Mouse (Mus musculus) liver, embryonic 14.5 days (tissue): ENCODE data around the gene Lrrn2. TPM values are rescaled to one million over a fixed set of nuclear protein-coding genes. Genes with fewer than 3 reads are reported as not detected.

Source experiments
- ATAC-seq: fragments of 200-750 bp; cut with Nextera tagmentation; 2 replicates; pipeline ENCODE4 v1.8.0; 2017; ENCODE audit warnings: moderate number of reproducible peaks, mild to moderate bottlenecking, moderate library complexity; ENCODE audit not compliant: insufficient read depth
- DNase-seq, 3 experiments: peaks; one replicate each; pipeline ENCODE4 v3.0.0-alpha.2; 2012 to 2013; ENCODE audit warnings: low read depth in 3 of 3, low spot score in 3 of 3
- H3K27ac ChIP-seq: fragments of 300-500 bp; sonication (generic); 2 replicates; pipeline ENCODE4 v1.5.1; 2014; ENCODE audit warnings: moderate library complexity, mild to moderate bottlenecking, control low read depth, inconsistent platforms
- H3K27me3 ChIP-seq: fragments of 300-500 bp; sonication (generic); 2 replicates; pipeline ENCODE4 v1.6.1; 2014; ENCODE audit warnings: mild to moderate bottlenecking, low read length, moderate library complexity; ENCODE audit not compliant: control insufficient read depth, insufficient read depth
- H3K36me3 ChIP-seq: fragments of 300-500 bp; sonication (generic); replicated peaks from 2 replicates; pipeline ENCODE4 v1.6.1; 2014; ENCODE audit warnings: low read depth; ENCODE audit not compliant: control insufficient read depth, insufficient read depth
- H3K4me1 ChIP-seq, 2 experiments: fragments of 200-500 bp in 1 of 2; fragments of 300-500 bp in 1 of 2; sonication (generic) in 1 of 2; replicated peaks; 2 replicates each; pipeline ENCODE4 v1.6.1; 2012 to 2014; ENCODE audit warnings: antibody characterized with exemption in 1 of 2, inconsistent platforms in 1 of 2, low read length in 1 of 2; ENCODE audit not compliant: control insufficient read depth in 2 of 2, insufficient read depth in 2 of 2
- H3K4me2 ChIP-seq: fragments of 300-500 bp; sonication (generic); 2 replicates; pipeline ENCODE4 v1.6.1; 2014; ENCODE audit warnings: low read depth, mild to moderate bottlenecking, control low read depth, moderate library complexity
- H3K4me3 ChIP-seq, 2 experiments: fragments of 200-500 bp in 1 of 2; fragments of 300-500 bp in 1 of 2; sonication (generic) in 1 of 2; 2 replicates each; pipeline ENCODE4 v1.5.1; 2012 to 2014; ENCODE audit warnings: low read depth in 2 of 2, low read length in 2 of 2, mild to moderate bottlenecking in 2 of 2, control low read depth in 1 of 2, inconsistent platforms in 1 of 2, moderate library complexity in 1 of 2; ENCODE audit not compliant: insufficient read depth in 1 of 2
- H3K9ac ChIP-seq: fragments of 300-500 bp; sonication (generic); replicated peaks from 2 replicates; pipeline ENCODE4 v1.6.1; 2014; ENCODE audit warnings: mild to moderate bottlenecking, control low read depth, moderate library complexity
- H3K9me3 ChIP-seq: fragments of 300-500 bp; sonication (generic); 2 replicates; pipeline ENCODE4 v1.6.1; 2016; ENCODE audit warnings: low read length, mixed read lengths; ENCODE audit not compliant: control insufficient read depth
- CTCF ChIP-seq: IDR thresholded peaks from 2 replicates; pipeline ENCODE4 v1.5.1; 2016; ENCODE audit warnings: antibody characterized with exemption, low read depth, control low read depth
- EP300 ChIP-seq: IDR thresholded peaks from 2 replicates; pipeline ENCODE4 v1.6.1; 2016; ENCODE audit warnings: antibody characterized with exemption, low read depth
- WGBS: fragments of 180-500 bp; shearing (Covaris S2); extraction: QIAGEN DNeasy Blood & Tissue Kit; methylation state at CpG from one replicate; pipeline ENCODE4 v1.1.7; 2014; ENCODE audit not compliant: insufficient replicate concordance; 5-methylcytosine and 5-hydroxymethylcytosine counted together
- polyA plus RNA-seq, 2 experiments: library from polyadenylated mRNA; depleted of rRNA in 1 of 2; stranded (reverse) in 1 of 2; unstranded in 1 of 2; fragments of >200 nt; fragmentation: Nextera tagmentation in 1 of 2; extraction: Ambion mirVana in 1 of 2; gene quantifications; 2 replicates each; pipeline versions ENCODE4 v1.2.1 to v1.2.3; 2012 to 2014

Lrrn2 gene
- polyA plus RNA-seq (2012; rRNA removed) (0.03 and 0.08 TPM in 2 replicates), polyA plus RNA-seq (2014; fragmentation: Nextera tagmentation; extraction: Ambion mirVana) (0.04 TPM in 1 of 2 replicates, not detected in the other)

- no peak within 1 kb of the TSS for H3K27ac ChIP-seq
- H3K36me3 ChIP-seq, result no peaks in the 10 kb centered on the region
- no peaks in the 10 kb centered on the region for H3K4me1 ChIP-seq
- ATAC-seq (no peak), DNase-seq (no peak)
- H3K9me3 ChIP-seq, result no peaks in the 10 kb centered on the region
- H3K9ac ChIP-seq, result no peak within 1 kb of the TSS
- no peak for TF ChIP-seq EP300
- no peak for TF ChIP-seq CTCF
- H3K27me3 ChIP-seq, result peaks cover 44% of the 10 kb centered on the region
- H3K4me2 ChIP-seq, result peak within 1 kb of the TSS; percentile 47
- WGBS, result 1% methylated on average over 78 of the region's 80 CpGs
- peak within 1 kb of the TSS; percentile 35 to 44 for H3K4me3 ChIP-seq
Measured at GRCm38 (mm10) chr1:132880161-132881005, at the start of gene Lrrn2. Lrrn2 (plus strand) TSS chr1:132880273.

DNA sequence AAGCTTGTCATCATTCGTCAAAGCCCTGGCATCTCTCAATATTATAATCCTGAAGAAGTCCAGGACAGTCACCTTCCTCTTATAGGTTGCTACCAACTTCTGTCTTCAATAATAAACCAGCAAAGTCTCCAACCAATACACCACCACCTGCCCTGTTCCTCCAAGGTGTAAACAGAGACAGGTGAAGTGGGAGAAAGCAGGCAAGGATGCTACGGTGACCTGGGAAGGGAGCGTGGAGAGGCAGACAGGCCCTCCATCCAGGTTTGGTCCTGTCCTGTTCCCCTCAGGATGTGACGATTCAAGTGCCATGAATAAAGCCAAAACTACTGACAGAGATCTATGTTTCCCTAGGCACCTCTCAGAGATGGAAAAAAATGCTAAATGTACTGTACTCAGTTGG lies 48.1 kb upstream of the Lrrn2 start:
- Histone ChIP-seq H3K4me1 (no peaks in the 10 kb centered on the region), H3K4me2 (no peak overlapping the region), H3K27ac (no peak overlapping the region), H3K9me3 (no peaks in the 10 kb centered on the region), H3K9ac (no peak overlapping the region), H3K27me3 (no peaks in the 10 kb centered on the region), H3K36me3 (no peaks in the 10 kb centered on the region), H3K4me3 (no peak overlapping the region)
- WGBS, result 69% methylated on average over 4 of the region's 4 CpGs
- no peak for ATAC-seq
- no peak for DNase-seq
- TF ChIP-seq EP300, result no peak
- TF ChIP-seq CTCF, result no peak

DNA sequence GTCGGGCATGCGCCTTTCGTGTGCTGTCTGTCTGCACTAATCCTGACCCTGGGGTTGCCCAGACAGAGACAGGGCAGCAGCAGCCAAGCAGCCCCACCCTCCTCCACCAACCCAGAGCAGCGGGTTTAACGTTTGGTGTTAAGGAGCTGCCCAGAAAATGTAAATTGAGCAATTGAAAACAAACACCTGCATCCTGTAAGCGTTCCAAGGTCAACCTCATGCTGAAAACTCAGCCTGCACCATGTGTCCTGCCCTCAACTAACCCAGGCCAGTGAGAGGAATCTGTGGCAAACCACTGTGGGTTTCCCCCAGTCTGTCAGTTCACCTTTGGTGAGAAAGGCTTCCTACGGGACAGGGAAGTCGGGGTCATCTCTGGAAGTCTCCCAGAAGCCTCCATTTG lies 46.0 kb upstream of the Lrrn2 start:
- ATAC-seq (no peak), DNase-seq (no peak)
- 38% methylated on average over 8 of the region's 8 CpGs for WGBS
- H3K36me3 ChIP-seq, result no peaks in the 10 kb centered on the region
- H3K9me3 ChIP-seq, result no peaks in the 10 kb centered on the region
- TF ChIP-seq CTCF (no peak), EP300 (no peak)
- H3K4me1 ChIP-seq, result no peaks in the 10 kb centered on the region
- no peak overlapping the region for H3K27ac ChIP-seq
- no peaks in the 10 kb centered on the region for H3K27me3 ChIP-seq
- no peak overlapping the region for H3K4me3 ChIP-seq
- H3K4me2 ChIP-seq, result no peak overlapping the region
- H3K9ac ChIP-seq, result no peak overlapping the region

DNA sequence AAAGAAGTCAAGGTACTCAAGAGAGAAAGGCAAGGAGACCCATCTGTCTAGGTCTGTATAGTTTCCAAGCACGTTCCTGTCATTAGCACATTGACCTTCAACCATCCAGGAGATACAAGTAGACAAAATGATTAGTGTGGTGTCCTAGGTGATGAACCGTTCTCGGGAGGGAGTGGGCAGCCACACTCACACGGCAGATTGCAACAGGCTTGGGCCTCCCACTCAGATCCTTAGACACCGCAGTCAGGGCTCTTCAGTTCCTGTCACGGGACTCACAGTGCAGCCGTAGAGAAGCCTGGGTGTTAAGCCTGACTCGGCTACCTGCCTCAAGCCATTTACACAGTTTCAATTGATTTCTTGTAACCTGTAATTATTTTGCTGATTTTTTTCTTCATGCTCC lies 43.2 kb upstream of the Lrrn2 start:
- Histone ChIP-seq H3K9me3 (no peaks in the 10 kb centered on the region), H3K9ac (no peak overlapping the region), H3K27ac (no peak overlapping the region), H3K4me1 (no peaks in the 10 kb centered on the region), H3K27me3 (no peaks in the 10 kb centered on the region), H3K4me3 (no peak overlapping the region), H3K36me3 (no peaks in the 10 kb centered on the region), H3K4me2 (no peak overlapping the region)
- 61% methylated on average over 8 of the region's 8 CpGs for WGBS
- ATAC-seq (no peak), DNase-seq (no peak)
- TF ChIP-seq CTCF, result no peak
- no peak for TF ChIP-seq EP300

DNA sequence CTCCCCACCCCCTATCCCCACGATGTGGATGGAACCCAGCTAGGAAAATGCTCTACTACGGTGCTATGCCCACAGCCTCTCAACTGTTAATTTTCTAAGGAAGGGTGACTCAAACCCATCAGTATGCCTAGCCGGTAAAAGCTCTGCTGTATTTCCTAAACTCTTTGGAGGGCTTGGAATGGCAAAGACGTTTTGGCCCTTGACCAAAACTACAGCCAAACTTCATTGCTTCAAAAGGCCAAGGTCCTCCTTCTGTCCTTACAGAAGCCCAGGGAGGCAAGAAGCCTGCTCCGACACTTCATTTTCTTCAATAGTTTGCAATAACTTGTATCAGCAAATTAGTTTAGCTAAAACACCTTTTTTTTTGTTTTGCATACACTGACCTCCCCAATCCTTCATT lies 42.4 kb upstream of the Lrrn2 start:
- TF ChIP-seq EP300 (no peak), CTCF (no peak)
- 54% methylated on average over 5 of the region's 5 CpGs for WGBS
- Histone ChIP-seq H3K36me3 (no peaks in the 10 kb centered on the region), H3K27me3 (no peaks in the 10 kb centered on the region), H3K4me3 (no peak overlapping the region), H3K9me3 (no peaks in the 10 kb centered on the region), H3K4me1 (no peaks in the 10 kb centered on the region), H3K9ac (no peak overlapping the region), H3K27ac (no peak overlapping the region), H3K4me2 (no peak overlapping the region)
- no peak for ATAC-seq
- DNase-seq, result no peak
